Mouse (Mus musculus) hindbrain, embryonic 13.5 days (tissue): ENCODE measurements around the gene Ccdc102a. TPM values are rescaled to one million over a fixed set of nuclear protein-coding genes. Genes with fewer than 3 reads are reported as not detected.
A peak's percentile ranks its signal among the peaks of the same experiment; 100 is the strongest.

ENCODE experiments used
- ATAC-seq: fragments of 200-750 bp; cut with Nextera tagmentation; 2 replicates; pipeline ENCODE4 v1.8.0; 2017; ENCODE audit warnings: moderate TSS enrichment; ENCODE audit not compliant: low FRiP score
- H3K27ac ChIP-seq: fragments of 300-500 bp; sonication (generic); 2 replicates; pipeline ENCODE4 v1.5.1; 2015; ENCODE audit warnings: inconsistent platforms, mild to moderate bottlenecking, moderate library complexity
- H3K27me3 ChIP-seq: fragments of 300-500 bp; sonication (generic); 2 replicates; pipeline ENCODE4 v1.6.1; 2015; ENCODE audit warnings: mild to moderate bottlenecking, inconsistent platforms
- H3K36me3 ChIP-seq: fragments of 300-500 bp; sonication (generic); 2 replicates; pipeline ENCODE4 v1.6.1; 2015; ENCODE audit warnings: mild to moderate bottlenecking, inconsistent platforms
- H3K4me1 ChIP-seq: fragments of 300-500 bp; sonication (generic); replicated peaks from 2 replicates; pipeline ENCODE4 v1.6.1; 2015; ENCODE audit warnings: inconsistent platforms
- H3K4me2 ChIP-seq: fragments of 300-500 bp; sonication (generic); 2 replicates; pipeline ENCODE4 v1.6.1; 2015; ENCODE audit warnings: inconsistent platforms, mild to moderate bottlenecking, moderate library complexity
- H3K4me3 ChIP-seq: fragments of 300-500 bp; sonication (generic); 2 replicates; pipeline ENCODE4 v1.5.1; 2015; ENCODE audit warnings: mild to moderate bottlenecking, inconsistent platforms
- H3K9ac ChIP-seq: fragments of 300-500 bp; sonication (generic); 2 replicates; pipeline ENCODE4 v1.6.1; 2015; ENCODE audit warnings: mild to moderate bottlenecking, inconsistent platforms
- H3K9me3 ChIP-seq: fragments of 300-500 bp; sonication (generic); 2 replicates; pipeline ENCODE4 v1.6.1; 2016; ENCODE audit warnings: inconsistent platforms
- WGBS: fragments of 180-500 bp; shearing (Covaris S2); methylation state at CpG from one replicate; pipeline ENCODE4 v1.1.7; 2015; 5-methylcytosine and 5-hydroxymethylcytosine counted together
- polyA plus RNA-seq: library from polyadenylated mRNA; unstranded; fragments of >200 nt; fragmentation: Nextera tagmentation; extraction: Ambion mirVana; gene quantifications from 2 replicates; pipeline ENCODE4 v1.2.1, GENCODE M21; 2015

Ccdc102a gene
- polyA plus RNA-seq, 1 experiment from 2014 or later = 7.8 TPM

DNA sequence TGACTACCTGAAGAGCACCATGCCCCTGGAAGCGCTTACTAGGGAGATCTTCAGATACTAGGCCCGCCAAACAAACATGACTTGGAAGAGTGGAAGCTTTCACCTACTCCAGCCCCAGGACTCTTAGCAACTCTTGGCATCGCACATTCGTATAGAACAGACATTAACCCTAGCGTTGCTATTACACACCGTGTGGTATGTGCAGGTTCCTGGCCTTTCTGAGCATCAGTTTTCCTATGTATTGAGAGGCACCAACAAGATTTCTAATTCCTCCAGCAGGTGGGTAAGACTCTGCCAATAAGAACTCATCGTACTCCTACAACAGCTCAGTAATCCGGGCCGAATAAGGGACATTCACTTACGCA lies 956 bp downstream of the Ccdc102a start:
- H3K27me3 ChIP-seq = peaks cover 75% of the 10 kb centered on the region
- no peaks in the 10 kb centered on the region for H3K36me3 ChIP-seq
- 12% methylated on average over 10 of the region's 10 CpGs for WGBS
- peak overlapping the region; percentile 79 for H3K4me2 ChIP-seq
- H3K9ac ChIP-seq = peak overlapping the region; percentile 70
- H3K4me1 ChIP-seq = peaks cover 52% of the 10 kb centered on the region
- no peak for ATAC-seq
- peak overlapping the region; percentile 52; the same call in 1 of the 2 replicates for H3K27ac ChIP-seq
- H3K4me3 ChIP-seq = peak overlapping the region; percentile 51
- H3K9me3 ChIP-seq = no peaks in the 10 kb centered on the region

DNA sequence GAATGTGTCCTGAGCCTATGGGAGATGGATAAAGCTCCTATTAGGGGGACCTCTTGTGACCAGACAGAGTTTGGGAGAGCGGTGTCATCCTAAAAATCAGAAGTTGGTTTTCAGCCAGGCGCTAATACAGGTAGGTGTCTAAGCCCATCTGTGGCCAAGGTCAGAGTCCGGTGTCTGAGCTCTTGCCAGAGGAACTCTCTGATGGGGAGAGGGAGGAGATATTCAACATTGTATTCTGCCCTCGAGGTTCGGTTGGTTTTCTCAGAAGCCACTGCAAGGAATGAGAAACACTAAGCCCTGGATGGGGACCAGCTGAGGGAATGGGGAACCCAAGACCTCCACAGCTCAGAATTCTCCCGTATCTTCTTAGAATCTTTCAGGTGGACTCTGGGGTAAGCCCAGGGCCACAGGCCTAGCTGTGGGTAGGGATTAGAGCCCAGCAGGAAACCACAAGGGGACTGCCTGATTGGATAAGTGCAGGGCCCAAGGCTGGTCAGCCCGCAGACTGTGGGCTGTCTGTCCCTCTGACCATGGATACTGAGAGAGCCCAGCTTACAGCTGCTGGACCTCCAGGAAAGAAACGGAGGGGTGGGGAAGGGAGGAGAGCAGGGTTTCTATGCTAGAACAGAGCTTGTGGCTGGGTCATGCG lies 1.5 kb downstream of the Ccdc102a start:
- peak overlapping the region; percentile 79 for H3K4me2 ChIP-seq
- H3K36me3 ChIP-seq = no peaks in the 10 kb centered on the region
- no peak for ATAC-seq
- peak overlapping the region; percentile 70 for H3K9ac ChIP-seq
- 48% methylated on average over 9 of the region's 9 CpGs for WGBS
- no peak overlapping the region for H3K27ac ChIP-seq
- H3K4me1 ChIP-seq = peaks cover 52% of the 10 kb centered on the region
- no peaks in the 10 kb centered on the region for H3K9me3 ChIP-seq
- H3K27me3 ChIP-seq = peaks cover 80% of the 10 kb centered on the region
- H3K4me3 ChIP-seq = peak overlapping the region; percentile 51

DNA sequence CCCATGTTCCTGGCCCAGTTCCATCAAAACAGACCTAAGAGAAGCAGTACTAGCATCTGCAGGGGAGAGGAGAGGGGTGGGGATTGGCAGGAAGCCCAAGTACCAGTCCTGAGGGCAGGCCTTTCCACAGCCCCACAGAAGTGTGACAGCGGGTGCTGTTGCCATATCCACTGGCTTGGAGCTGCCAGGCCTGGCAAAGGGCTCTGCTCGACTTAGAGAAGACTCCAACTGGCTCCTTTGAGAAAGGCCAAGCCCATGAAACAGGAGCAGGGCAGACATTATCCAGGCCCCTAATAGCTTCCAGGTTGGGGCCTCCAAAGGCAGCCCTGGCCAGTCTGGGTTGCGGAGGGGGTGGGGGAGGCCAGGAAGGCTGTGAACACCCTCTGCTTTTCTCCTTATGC lies 3.2 kb downstream of the Ccdc102a start:
- ATAC-seq = no peak
- Histone ChIP-seq H3K4me3 (no peak overlapping the region), H3K27ac (no peak overlapping the region), H3K36me3 (no peaks in the 10 kb centered on the region), H3K4me2 (no peak overlapping the region), H3K4me1 (peaks cover 52% of the 10 kb centered on the region), H3K27me3 (peaks cover 80% of the 10 kb centered on the region), H3K9me3 (no peaks in the 10 kb centered on the region), H3K9ac (no peak overlapping the region)
- WGBS = 49% methylated on average over 3 of the region's 3 CpGs

DNA sequence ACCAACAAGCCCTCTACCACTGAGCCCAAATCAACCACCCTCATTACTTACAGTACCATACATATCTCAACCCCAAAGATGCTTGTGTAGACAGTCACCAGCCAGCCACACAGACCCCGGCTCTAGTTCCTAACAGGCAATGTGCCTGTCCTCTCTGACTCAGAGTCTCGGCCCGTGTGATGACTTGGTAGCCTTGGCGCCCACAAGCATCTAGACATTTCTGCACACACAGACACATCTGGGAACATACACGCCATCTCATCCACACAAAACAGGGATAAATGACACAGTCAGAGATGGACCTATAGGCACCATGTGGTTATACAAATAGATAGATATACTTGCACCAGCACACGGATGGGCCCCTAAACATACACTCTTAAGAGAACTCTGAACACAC lies 3.6 kb downstream of the Ccdc102a start:
- Histone ChIP-seq H3K36me3 (no peaks in the 10 kb centered on the region), H3K9me3 (no peaks in the 10 kb centered on the region), H3K4me2 (no peak overlapping the region), H3K27me3 (peaks cover 82% of the 10 kb centered on the region), H3K9ac (no peak overlapping the region), H3K27ac (no peak overlapping the region), H3K4me1 (peaks cover 52% of the 10 kb centered on the region), H3K4me3 (no peak overlapping the region)
- WGBS = 84% methylated on average over 6 of the region's 6 CpGs
- ATAC-seq = no peak

DNA sequence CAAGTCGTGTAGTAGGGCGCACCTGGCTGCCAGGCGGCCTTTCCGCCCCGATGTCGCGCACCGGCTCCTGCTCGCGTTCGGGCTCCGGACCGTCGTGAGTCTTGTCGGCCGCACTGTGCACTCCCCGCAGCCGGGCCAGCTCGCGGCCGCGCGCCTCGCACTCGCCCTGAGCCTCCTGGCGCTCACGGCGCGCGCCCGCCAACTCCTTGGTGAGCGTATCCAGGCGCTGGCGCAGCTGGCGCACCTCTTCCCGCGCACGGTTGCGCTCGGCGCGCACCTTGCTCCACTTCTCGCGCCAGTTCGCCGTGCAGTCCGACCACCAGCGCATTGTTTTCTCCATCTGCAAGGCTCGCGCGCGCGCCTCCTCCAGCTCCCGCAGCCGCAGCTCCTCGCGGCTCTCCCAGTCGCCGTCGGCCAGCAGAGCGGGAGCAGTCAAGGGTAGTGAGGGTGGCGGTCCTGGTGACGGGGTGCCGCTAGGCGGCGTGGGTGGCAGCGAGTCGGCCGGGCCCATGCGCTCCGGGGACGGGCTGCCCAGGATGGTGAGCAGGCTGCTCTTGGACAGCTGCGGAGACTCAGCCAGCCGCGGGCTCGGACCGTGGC lies 4.7 kb downstream of the Ccdc102a start:
- 6% methylated on average over 77 of the region's 77 CpGs for WGBS
- no peaks in the 10 kb centered on the region for H3K36me3 ChIP-seq
- H3K4me2 ChIP-seq = peak overlapping the region; percentile 80
- peak; percentile 62 for ATAC-seq
- H3K27me3 ChIP-seq = peaks cover 74% of the 10 kb centered on the region
- peak overlapping the region; percentile 50 for H3K4me3 ChIP-seq
- no peaks in the 10 kb centered on the region for H3K9me3 ChIP-seq
- H3K9ac ChIP-seq = peak overlapping the region; percentile 59
- H3K27ac ChIP-seq = no peak overlapping the region
- peaks cover 51% of the 10 kb centered on the region for H3K4me1 ChIP-seq

DNA sequence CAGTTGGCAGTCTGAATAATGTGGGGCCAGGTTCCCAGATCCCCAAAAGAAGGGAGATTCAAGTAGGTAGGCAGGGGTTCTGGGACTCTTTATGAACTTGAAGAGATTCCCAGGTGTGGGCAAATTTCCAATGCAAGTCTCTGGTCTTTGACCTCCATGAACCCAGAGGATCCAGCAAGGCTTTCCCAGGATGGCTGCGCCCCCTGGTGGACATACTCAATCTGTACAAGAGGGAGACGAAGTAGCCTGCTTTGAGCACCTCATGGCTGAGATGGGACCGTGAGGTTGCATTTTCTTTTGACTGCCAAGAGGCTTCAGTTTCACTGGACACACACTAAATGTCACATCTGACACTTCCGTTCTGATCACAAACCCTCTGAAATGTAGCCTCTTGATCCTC lies 9.1 kb downstream of the Ccdc102a start:
- Histone ChIP-seq H3K9ac (no peak overlapping the region), H3K36me3 (no peaks in the 10 kb centered on the region)
- no peak for ATAC-seq

DNA sequence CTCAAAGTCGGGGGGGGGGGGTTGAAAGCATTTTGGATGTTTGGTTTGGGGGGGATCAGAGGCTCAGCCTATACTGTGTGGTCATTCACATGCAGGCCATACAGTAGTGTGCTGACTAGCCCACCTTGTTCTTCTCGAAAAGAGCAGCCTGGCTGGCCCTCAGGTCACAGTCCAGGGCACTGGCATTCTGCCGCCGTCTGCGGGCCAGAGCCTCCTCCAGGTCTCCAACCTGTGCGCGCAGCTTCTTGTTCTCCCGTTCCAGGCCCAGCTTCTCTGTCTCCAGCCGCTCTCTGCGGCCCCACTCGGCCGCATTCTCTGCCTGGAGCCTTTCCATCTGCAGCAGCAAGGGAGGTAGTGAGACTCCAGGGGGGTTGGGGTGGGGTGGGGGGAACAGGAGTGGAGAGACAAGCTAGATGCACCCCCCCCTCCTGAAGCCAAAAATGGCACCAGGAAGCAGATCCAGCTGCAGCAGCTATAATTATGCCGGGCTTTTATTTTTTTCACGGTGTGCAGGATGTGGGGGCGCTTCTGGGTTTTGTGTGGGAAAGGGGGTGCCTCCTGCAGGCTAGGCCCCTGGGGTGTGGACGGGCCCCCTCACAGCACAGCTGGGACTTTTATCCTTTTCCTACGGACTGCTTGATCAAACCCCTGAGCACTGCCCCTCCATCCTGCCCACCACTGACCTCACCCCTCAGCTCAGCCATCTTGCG lies 10.2 kb downstream of the Ccdc102a start:
- Histone ChIP-seq H3K4me3 (no peak overlapping the region), H3K27me3 (peaks cover 20% of the 10 kb centered on the region), H3K36me3 (no peaks in the 10 kb centered on the region), H3K9me3 (no peaks in the 10 kb centered on the region), H3K27ac (peak overlapping the region; percentile 37; the same call in 1 of the 2 replicates), H3K9ac (0 out of 2 replicates have a peak overlapping the region, but pooled peaks have one; percentile 43), H3K4me1 (peaks cover 19% of the 10 kb centered on the region), H3K4me2 (no peak overlapping the region)
- 83% methylated on average over 18 of the region's 18 CpGs for WGBS
- no peak for ATAC-seq

More for the DNA sequence above, 9.1 kb downstream of the Ccdc102a start:
- Histone ChIP-seq H3K4me2 (no peak overlapping the region), H3K9me3 (no peaks in the 10 kb centered on the region), H3K27ac (no peak overlapping the region), H3K4me3 (no peak overlapping the region), H3K4me1 (peaks cover 27% of the 10 kb centered on the region), H3K27me3 (peaks cover 31% of the 10 kb centered on the region)
- 7% methylated on average over 4 of the region's 4 CpGs for WGBS

DNA sequence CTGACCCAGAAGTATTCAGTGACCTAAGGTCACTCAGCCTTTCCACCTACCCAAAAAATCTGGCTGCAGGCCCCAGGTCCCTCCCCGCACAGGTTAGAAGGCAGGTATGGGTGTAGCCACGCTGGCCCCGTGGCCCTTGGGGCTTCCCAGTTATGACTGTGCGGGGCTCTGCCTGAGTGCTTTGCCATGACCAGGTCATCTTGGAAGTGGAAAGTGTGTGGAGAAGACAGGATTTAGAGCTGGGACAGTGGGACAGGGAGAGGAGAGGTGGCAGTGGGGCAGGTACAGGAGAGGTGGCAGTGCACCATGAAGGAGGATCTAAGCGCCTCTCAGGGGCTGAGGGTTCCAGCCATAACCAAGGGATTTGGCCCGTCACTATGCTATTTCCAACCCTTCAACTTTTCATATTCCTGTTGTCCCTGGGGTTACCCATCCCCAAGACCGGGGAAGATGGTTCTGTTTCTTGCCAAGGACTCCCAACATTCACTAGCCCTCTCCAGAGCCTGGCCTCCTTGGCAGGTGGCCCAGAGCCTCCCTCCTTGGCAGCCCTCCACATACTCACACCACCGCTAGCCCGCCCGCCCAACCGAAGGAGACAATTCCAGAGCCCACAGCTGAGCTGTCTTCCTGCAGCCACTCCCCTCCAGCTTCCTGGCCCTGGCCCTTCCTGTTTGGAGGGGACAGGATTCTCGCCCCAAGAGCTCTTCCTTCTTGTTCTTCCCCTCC lies 13.3 kb downstream of the Ccdc102a start:
- H3K27me3 ChIP-seq = peaks cover 4% of the 10 kb centered on the region; the same call in 1 of the 2 replicates
- H3K4me1 ChIP-seq = peaks cover 29% of the 10 kb centered on the region
- ATAC-seq = peak; percentile 33; the same call in 1 of the 2 replicates
- H3K27ac ChIP-seq = 0 out of 2 replicates have a peak overlapping the region, but pooled peaks have one; percentile 23
- H3K9ac ChIP-seq = peak overlapping the region; percentile 49; the same call in 1 of the 2 replicates
- H3K36me3 ChIP-seq = no peaks in the 10 kb centered on the region
- H3K4me2 ChIP-seq = no peak overlapping the region
- no peak overlapping the region for H3K4me3 ChIP-seq
- WGBS = 76% methylated on average over 12 of the region's 12 CpGs
- H3K9me3 ChIP-seq = no peaks in the 10 kb centered on the region

DNA sequence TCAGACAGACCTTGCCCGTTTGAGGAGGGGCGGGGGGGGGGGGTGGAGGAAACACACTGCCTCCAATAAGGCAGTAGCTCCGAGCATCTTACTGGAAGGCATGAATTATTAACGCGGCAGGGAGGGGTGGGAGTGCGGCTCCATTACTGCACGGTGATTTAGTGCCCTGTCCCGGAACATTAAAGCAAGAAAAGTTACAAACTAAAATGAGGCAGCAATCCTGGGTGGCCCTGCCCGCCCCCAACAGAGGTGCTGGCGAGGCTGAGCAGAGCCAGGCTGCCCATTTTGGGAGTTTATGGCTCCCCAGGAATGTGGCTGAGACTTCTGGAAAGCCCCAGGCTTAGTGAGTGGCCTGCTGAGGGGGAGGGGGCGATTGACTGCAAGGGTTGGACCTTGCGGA lies 14.2 kb downstream of the Ccdc102a start:
- Histone ChIP-seq H3K9me3 (no peaks in the 10 kb centered on the region), H3K4me1 (peaks cover 37% of the 10 kb centered on the region), H3K9ac (no peak overlapping the region), H3K27ac (no peak overlapping the region), H3K4me3 (no peak overlapping the region), H3K36me3 (no peaks in the 10 kb centered on the region), H3K27me3 (peaks cover 5% of the 10 kb centered on the region; the same call in 1 of the 2 replicates), H3K4me2 (no peak overlapping the region)
- no peak for ATAC-seq
- WGBS = 59% methylated on average over 12 of the region's 12 CpGs

DNA sequence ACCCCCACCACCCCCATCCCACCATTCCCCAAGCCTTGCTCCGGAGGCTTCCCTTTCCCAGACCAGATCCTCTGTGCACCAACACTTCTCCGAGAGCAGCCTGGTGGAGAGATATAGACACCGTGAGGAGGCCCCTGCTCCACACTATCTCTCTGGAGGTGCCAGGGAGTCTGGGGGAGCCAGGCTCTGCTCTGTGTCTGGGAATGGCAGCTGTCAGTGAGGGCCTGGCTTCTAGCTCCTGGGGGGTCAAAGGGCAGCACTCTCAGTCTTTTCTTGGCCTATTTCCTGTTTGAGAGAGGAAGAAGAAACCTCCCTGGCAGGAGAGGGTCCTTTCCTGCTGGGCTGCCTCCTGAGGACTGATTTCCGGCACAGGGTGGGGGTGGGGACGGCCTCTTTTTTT lies 16.9 kb downstream of the Ccdc102a start:
- WGBS = 28% methylated on average over 5 of the region's 5 CpGs
- Histone ChIP-seq H3K27ac (no peak overlapping the region), H3K9ac (no peak overlapping the region)

DNA sequence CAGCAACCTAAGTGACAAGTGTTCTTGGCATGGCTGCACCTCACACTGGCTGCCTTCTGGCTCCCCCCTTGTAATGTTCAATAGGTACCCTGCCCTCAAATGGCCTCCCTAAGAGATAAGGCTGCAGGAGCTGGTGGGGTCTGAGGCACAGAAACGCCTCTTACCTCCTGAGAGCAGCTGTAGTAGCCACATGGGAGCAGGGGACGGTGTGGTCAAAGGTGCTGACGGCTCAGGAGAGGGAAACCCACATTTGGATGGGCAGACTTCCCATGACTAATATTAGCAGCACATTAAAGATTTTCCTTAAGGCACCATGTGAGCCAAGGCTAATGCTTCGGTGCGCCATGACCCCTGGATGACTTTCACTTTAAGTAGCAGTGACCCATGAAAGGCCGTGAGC lies 17.3 kb downstream of the Ccdc102a start:
- H3K9ac ChIP-seq = no peak overlapping the region
- H3K27me3 ChIP-seq = peaks cover 5% of the 10 kb centered on the region; the same call in 1 of the 2 replicates
- no peak overlapping the region for H3K4me3 ChIP-seq
- WGBS = 14% methylated on average over 6 of the region's 6 CpGs
- H3K4me1 ChIP-seq = peaks cover 37% of the 10 kb centered on the region
- H3K9me3 ChIP-seq = no peaks in the 10 kb centered on the region
- H3K27ac ChIP-seq = no peak overlapping the region
- H3K4me2 ChIP-seq = no peak overlapping the region
- H3K36me3 ChIP-seq = no peaks in the 10 kb centered on the region
- no peak for ATAC-seq

More for the DNA sequence above, 16.9 kb downstream of the Ccdc102a start:
- H3K9me3 ChIP-seq = no peaks in the 10 kb centered on the region
- H3K27me3 ChIP-seq = peaks cover 5% of the 10 kb centered on the region; the same call in 1 of the 2 replicates
- ATAC-seq = no peak
- H3K4me3 ChIP-seq = no peak overlapping the region
- H3K36me3 ChIP-seq = no peaks in the 10 kb centered on the region
- peaks cover 38% of the 10 kb centered on the region for H3K4me1 ChIP-seq
- H3K4me2 ChIP-seq = no peak overlapping the region

DNA sequence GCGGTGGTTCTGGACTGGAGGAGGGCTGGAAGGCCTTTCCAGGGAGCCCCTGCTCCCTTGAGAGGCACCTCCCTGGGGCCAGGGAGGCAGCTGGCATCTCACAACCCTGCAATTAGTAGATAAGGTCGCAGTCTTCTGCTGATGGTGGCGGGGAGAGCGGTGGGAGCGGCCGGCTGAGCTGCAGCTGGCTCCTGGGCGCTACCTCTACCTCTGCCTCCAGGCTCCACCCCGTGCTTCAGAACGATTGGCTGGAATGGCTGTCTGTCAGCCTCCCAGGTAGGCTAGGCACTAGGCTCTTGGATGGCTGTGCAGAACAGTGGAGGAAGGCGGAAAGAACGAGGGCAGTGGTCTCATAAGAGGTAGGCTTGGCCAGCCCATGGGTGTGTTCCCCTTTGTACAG lies 18.6 kb downstream of the Ccdc102a start:
- H3K27me3 ChIP-seq = peaks cover 7% of the 10 kb centered on the region; the same call in 1 of the 2 replicates
- peak overlapping the region; percentile 30 for H3K4me2 ChIP-seq
- 14% methylated on average over 11 of the region's 11 CpGs for WGBS
- H3K9me3 ChIP-seq = no peaks in the 10 kb centered on the region
- H3K27ac ChIP-seq = no peak overlapping the region
- no peak for ATAC-seq
- peak overlapping the region; percentile 39; the same call in 1 of the 2 replicates for H3K9ac ChIP-seq
- H3K36me3 ChIP-seq = no peaks in the 10 kb centered on the region
- H3K4me1 ChIP-seq = peaks cover 29% of the 10 kb centered on the region
- H3K4me3 ChIP-seq = no peak overlapping the region
